22 mouse cellular contexts compared by ENCODE assay signal in the genomic region with DNA sequence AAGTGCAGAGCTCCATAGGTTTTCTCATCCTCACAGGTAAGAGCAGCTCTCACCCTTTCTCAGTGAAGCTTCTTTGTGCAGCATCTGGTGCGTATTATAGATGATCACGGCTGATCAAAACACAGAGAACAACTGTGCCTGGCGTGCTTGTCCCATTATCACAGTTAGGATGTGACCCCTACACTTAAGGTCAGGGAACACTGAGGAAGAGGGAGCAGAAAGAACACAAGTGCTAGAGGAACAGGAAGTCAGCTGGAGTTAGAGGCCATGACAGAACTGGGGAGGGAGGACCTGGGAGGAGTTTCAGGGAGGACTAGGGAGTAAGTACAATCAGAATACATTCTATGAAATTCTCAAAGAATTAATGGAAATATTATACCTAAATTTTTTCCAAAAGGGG. TPM values are rescaled to one million over a fixed set of nuclear protein-coding genes. Genes with fewer than 3 reads are reported as not detected.
DNase-seq lines count a peak whose midpoint lies in the region; ATAC-seq lines count a peak whose summit lies in the region.
"Had no signal": no experiment of that assay in that cellular context is flagged by ENCODE, and none has a peak within 500 bp of the region (broad histone marks: within the 10 kb centered on the region; RNA-seq: fewer than 3 reads in every experiment).

No protein-coding gene starts in this region.

- no peaks in the 10 kb centered on the region for H3K9me3 ChIP-seq in embryonic facial prominence, embryonic 11.5 days (replicated peaks; ENCODE audit: control insufficient read depth, low read length)
- no peaks in the 10 kb centered on the region for H3K9me3 ChIP-seq in forebrain, embryonic 15.5 days
- H3K9me3 ChIP-seq: embryonic facial prominence, embryonic 13.5 days; embryonic facial prominence, embryonic 15.5 days; forebrain, embryonic 10.5 days; forebrain, embryonic 12.5 days had no signal

- H3K4me1 ChIP-seq in embryonic facial prominence, embryonic 11.5 days (ENCODE audit: control insufficient read depth, insufficient read depth, low read length), result no peaks in the 10 kb centered on the region
- peaks cover 9% of the 10 kb centered on the region; the same call in 1 of the 2 replicates for H3K4me1 ChIP-seq in forebrain, embryonic 15.5 days
- H3K4me1 ChIP-seq: embryonic facial prominence, embryonic 15.5 days; forebrain, embryonic 10.5 days; forebrain, embryonic 12.5 days had no signal

- H3K27ac ChIP-seq in embryonic facial prominence, embryonic 11.5 days (replicated peaks; ENCODE audit: low read depth, low read length), result no peak overlapping the region
- H3K27ac ChIP-seq in forebrain, embryonic 15.5 days (replicated peaks), result no peak overlapping the region
- H3K27ac ChIP-seq: embryonic facial prominence, embryonic 13.5 days; embryonic facial prominence, embryonic 15.5 days; forebrain, embryonic 10.5 days; forebrain, embryonic 12.5 days had no signal

- peak; percentile 45 for DNase-seq in embryo, embryonic 10.5 days (ENCODE audit: low spot score)
- DNase-seq in embryo, embryonic 11 days, result no peak
- DNase-seq in lung, postnatal 36 days, result peak; percentile 2
- DNase-seq in lung, postnatal 14 days, result no peak
- DNase-seq in embryonic facial prominence, embryonic 11.5 days (ENCODE audit: low spot score), result peak; percentile 15
- DNase-seq: adrenal gland, adult 2 months; adrenal gland, postnatal 10 days; adrenal gland, postnatal 25 days; cerebellum, adult 11 months; cerebellum, adult 18-20 months; cerebellum, adult 8-10 months; cerebellum, adult 9-11 months; cerebellum, postnatal 14 days; cerebellum, postnatal 36 days; forebrain, postnatal 0 days had no signal

- H3K36me3 ChIP-seq in embryonic facial prominence, embryonic 11.5 days (replicated peaks; ENCODE audit: control insufficient read depth, insufficient read depth, low read depth, low read length), result no peaks in the 10 kb centered on the region
- no peaks in the 10 kb centered on the region for H3K36me3 ChIP-seq in forebrain, embryonic 15.5 days
- H3K36me3 ChIP-seq: embryonic facial prominence, embryonic 13.5 days; embryonic facial prominence, embryonic 15.5 days; forebrain, embryonic 10.5 days; forebrain, embryonic 12.5 days had no signal

- H3K4me3 ChIP-seq in embryonic facial prominence, embryonic 11.5 days (ENCODE audit: low read depth, low read length), result no peak overlapping the region
- H3K4me3 ChIP-seq in forebrain, embryonic 15.5 days, result no peak overlapping the region
- H3K4me3 ChIP-seq: embryonic facial prominence, embryonic 13.5 days; embryonic facial prominence, embryonic 15.5 days; erythroblast, embryonic 14.5 days; forebrain, embryonic 10.5 days; forebrain, embryonic 12.5 days had no signal

- 45% methylated on average over 3 of the region's 3 CpGs for WGBS in embryonic facial prominence, embryonic 11.5 days
- 89% methylated on average over 3 of the region's 3 CpGs for WGBS in forebrain, embryonic 15.5 days

- H3K4me2 ChIP-seq in embryonic facial prominence, embryonic 11.5 days (ENCODE audit: low read depth, low read length), result no peak overlapping the region
- H3K4me2 ChIP-seq in forebrain, embryonic 15.5 days (replicated peaks), result no peak overlapping the region
- H3K4me2 ChIP-seq: embryonic facial prominence, embryonic 13.5 days; embryonic facial prominence, embryonic 15.5 days; forebrain, embryonic 12.5 days had no signal

- no peaks in the 10 kb centered on the region for H3K27me3 ChIP-seq in embryonic facial prominence, embryonic 11.5 days (ENCODE audit: control insufficient read depth, insufficient read depth, low read length)
- no peaks in the 10 kb centered on the region for H3K27me3 ChIP-seq in forebrain, embryonic 15.5 days
- H3K27me3 ChIP-seq: embryonic facial prominence, embryonic 13.5 days; embryonic facial prominence, embryonic 15.5 days; forebrain, embryonic 12.5 days had no signal

- no peak overlapping the region for H3K9ac ChIP-seq in embryonic facial prominence, embryonic 11.5 days (replicated peaks; ENCODE audit: low read length)
- no peak overlapping the region for H3K9ac ChIP-seq in forebrain, embryonic 15.5 days (replicated peaks)
- H3K9ac ChIP-seq: embryonic facial prominence, embryonic 13.5 days; embryonic facial prominence, embryonic 15.5 days; forebrain, embryonic 12.5 days; forebrain, postnatal 0 days had no signal

- ATAC-seq in embryonic facial prominence, embryonic 11.5 days (replicated peaks; ENCODE audit: insufficient number of reproducible peaks, low FRiP score, low TSS enrichment, low read depth), result no peak
- no peak for ATAC-seq in forebrain, embryonic 15.5 days (replicated peaks)
- ATAC-seq: forebrain, embryonic 14.5 days; forebrain, postnatal 0 days had no signal

RNA-seq across cellular contexts. Expression of a gene that starts 35.0 kb away (rescaled TPM):
- not detected in 2 replicates for polyA plus RNA-seq in embryonic facial prominence, embryonic 11.5 days (2014; fragmentation: Nextera tagmentation; extraction: Ambion mirVana)
- polyA plus RNA-seq in forebrain, embryonic 15.5 days (2015; fragmentation: Nextera tagmentation; extraction: Ambion mirVana), result 0.18 TPM in 1 of 2 replicates, not detected in the other
- polyA plus RNA-seq: embryonic facial prominence, embryonic 13.5 days; erythroblast, embryonic 14.5 days; forebrain, embryonic 10.5 days; forebrain, embryonic 12.5 days; forebrain, postnatal 0 days had no signal

RNA-seq across cellular contexts. Expression of a gene that starts 41.5 kb away (rescaled TPM):
- polyA plus RNA-seq in embryonic facial prominence, embryonic 11.5 days (2014; fragmentation: Nextera tagmentation; extraction: Ambion mirVana), result 76.0 and 78.4 TPM in 2 replicates
- 107 and 113 TPM in 2 replicates for polyA plus RNA-seq in forebrain, embryonic 15.5 days (2015; fragmentation: Nextera tagmentation; extraction: Ambion mirVana)

Comparison
In these comparisons a context has a peak if more than half of its experiments do, and no peak if none do; other contexts are left out.
1. DNase-seq: peak in embryo, embryonic 10.5 days (single experiment), lung, postnatal 36 days (single experiment) and embryonic facial prominence, embryonic 11.5 days (single experiment); none in embryo, embryonic 11 days (single experiment) and lung, postnatal 14 days (single experiment).